Mouse (Mus musculus): ENCODE data around the gene Rab28.

- no peak for TF ChIP-seq CTCF (IDR thresholded peaks at IDR 0.05; ENCODE audit: extremely low read depth, insufficient read length, insufficient replicate concordance, low read depth, low read length)
- no peak for TF ChIP-seq POLR2A (IDR thresholded peaks at IDR 0.05; ENCODE audit: low read depth, low read length)
Measured at GRCm38 (mm10) chr5:41685016-41685415, 22.9 kb downstream of the Rab28 start.

Measured in small intestine, adult 2 months (tissue).